Mouse (Mus musculus) midbrain, embryonic 11.5 days (tissue): ENCODE results near the gene Osbp. TPM values are rescaled to one million over a fixed set of nuclear protein-coding genes. Genes with fewer than 3 reads are reported as not detected.

Source experiments
- ATAC-seq: fragments of 200-750 bp; cut with Nextera tagmentation; 2 replicates; pipeline ENCODE4 v1.8.0; 2017; ENCODE audit warnings: moderate TSS enrichment, moderate library complexity; ENCODE audit not compliant: low FRiP score
- DNase-seq: peaks from one replicate; pipeline ENCODE4 v3.0.0; 2015; ENCODE audit warnings: low spot score; ENCODE audit errors: missing footprints
- H3K27ac ChIP-seq: fragments of 300-500 bp; sonication (generic); 2 replicates; pipeline ENCODE4 v1.5.1; 2014; ENCODE audit warnings: low read depth, low read length
- H3K27me3 ChIP-seq: fragments of 300-500 bp; sonication (generic); 2 replicates; pipeline ENCODE4 v1.6.1; 2014; ENCODE audit warnings: mild to moderate bottlenecking, low read length, moderate library complexity, mixed read lengths; ENCODE audit not compliant: control insufficient read depth, insufficient read depth
- H3K36me3 ChIP-seq: fragments of 300-500 bp; sonication (generic); 2 replicates; pipeline ENCODE4 v1.6.1; 2014; ENCODE audit warnings: mild to moderate bottlenecking, low read length, moderate library complexity, mixed read lengths; ENCODE audit not compliant: control insufficient read depth, insufficient read depth
- H3K4me1 ChIP-seq: fragments of 300-500 bp; sonication (generic); 2 replicates; pipeline ENCODE4 v1.6.1; 2014; ENCODE audit warnings: low read length; ENCODE audit not compliant: control insufficient read depth, insufficient read depth
- H3K4me2 ChIP-seq: fragments of 300-500 bp; sonication (generic); 2 replicates; pipeline ENCODE4 v1.6.1; 2014; ENCODE audit warnings: mild to moderate bottlenecking, moderate library complexity
- H3K4me3 ChIP-seq: fragments of 300-500 bp; sonication (generic); 2 replicates; pipeline ENCODE4 v1.5.1; 2014; ENCODE audit warnings: low read depth, low read length
- H3K9ac ChIP-seq: fragments of 300-500 bp; sonication (generic); 2 replicates; pipeline ENCODE4 v1.6.1; 2014; ENCODE audit warnings: low read length
- H3K9me3 ChIP-seq: fragments of 300-500 bp; sonication (generic); 2 replicates; pipeline ENCODE4 v1.6.1; 2016; ENCODE audit warnings: low read length; ENCODE audit not compliant: control insufficient read depth
- WGBS: fragments of 180-500 bp; shearing (Covaris S2); extraction: QIAGEN DNeasy Blood & Tissue Kit; methylation state at CpG from one replicate; pipeline ENCODE4 v1.1.7; 2014; 5-methylcytosine and 5-hydroxymethylcytosine counted together
- polyA plus RNA-seq: library from polyadenylated mRNA; unstranded; fragments of >200 nt; fragmentation: Nextera tagmentation; extraction: Ambion mirVana; gene quantifications from 2 replicates; pipeline ENCODE4 v1.2.1, GENCODE M21; 2014

Osbp gene
- polyA plus RNA-seq, 1 experiment from 2014 or later, result 6.0 TPM

- Histone ChIP-seq H3K27ac (no peak overlapping the region), H3K9ac (no peak overlapping the region), H3K27me3 (no peaks in the 10 kb centered on the region), H3K4me2 (no peak overlapping the region), H3K9me3 (no peaks in the 10 kb centered on the region), H3K4me3 (no peak overlapping the region), H3K36me3 (no peaks in the 10 kb centered on the region), H3K4me1 (no peaks in the 10 kb centered on the region)
- DNase-seq, result peak; percentile 82
- WGBS, result 23% methylated on average over 3 of the region's 3 CpGs
- no peak for ATAC-seq
These were observed 35.9 kb downstream of the Osbp start for GRCm38 (mm10) chr19:12001686-12002085.

DNA sequence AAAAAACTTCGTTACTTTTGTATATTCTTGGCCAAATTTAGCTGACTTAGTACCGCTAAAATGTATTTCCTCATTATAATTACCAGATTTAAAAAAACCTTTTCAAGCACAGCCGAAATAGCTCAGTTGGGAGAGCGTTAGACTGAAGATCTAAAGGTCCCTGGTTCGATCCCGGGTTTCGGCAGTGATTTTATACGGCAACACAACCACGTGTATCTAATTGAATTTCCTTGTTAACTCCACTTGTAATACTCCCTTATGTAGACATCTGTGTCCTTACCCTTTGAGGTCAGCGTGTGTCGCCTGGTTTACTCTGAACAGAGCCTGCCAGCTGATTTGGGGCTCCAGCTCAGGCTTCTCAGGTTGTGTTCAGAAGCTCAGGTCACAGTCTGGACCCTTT is 36.4 kb downstream of the Osbp start:
- Histone ChIP-seq H3K4me2 (peak overlapping the region; percentile 26), H3K9ac (no peak overlapping the region; the same call in 1 of the 2 replicates), H3K36me3 (no peaks in the 10 kb centered on the region), H3K27me3 (peaks cover 3% of the 10 kb centered on the region), H3K9me3 (no peaks in the 10 kb centered on the region), H3K4me3 (peak overlapping the region; percentile 2; the same call in 1 of the 2 replicates), H3K4me1 (no peaks in the 10 kb centered on the region), H3K27ac (no peak overlapping the region)
- ATAC-seq (peak; percentile 43), DNase-seq (peak; percentile 97)
- WGBS, result 3% methylated on average over 11 of the region's 11 CpGs

GRCm38 (mm10) chr19:12002791-12003190 is 37.0 kb downstream of the Osbp start:
- Histone ChIP-seq H3K36me3 (no peaks in the 10 kb centered on the region), H3K4me3 (peak overlapping the region; percentile 10; the same call in 1 of the 2 replicates), H3K4me1 (no peaks in the 10 kb centered on the region), H3K27me3 (peaks cover 4% of the 10 kb centered on the region), H3K27ac (no peak overlapping the region), H3K9me3 (no peaks in the 10 kb centered on the region), H3K9ac (no peak overlapping the region), H3K4me2 (peak overlapping the region; percentile 26)
- no peak for ATAC-seq
- WGBS, result 46% methylated on average over 14 of the region's 14 CpGs
- peak; percentile 79 for DNase-seq

DNA sequence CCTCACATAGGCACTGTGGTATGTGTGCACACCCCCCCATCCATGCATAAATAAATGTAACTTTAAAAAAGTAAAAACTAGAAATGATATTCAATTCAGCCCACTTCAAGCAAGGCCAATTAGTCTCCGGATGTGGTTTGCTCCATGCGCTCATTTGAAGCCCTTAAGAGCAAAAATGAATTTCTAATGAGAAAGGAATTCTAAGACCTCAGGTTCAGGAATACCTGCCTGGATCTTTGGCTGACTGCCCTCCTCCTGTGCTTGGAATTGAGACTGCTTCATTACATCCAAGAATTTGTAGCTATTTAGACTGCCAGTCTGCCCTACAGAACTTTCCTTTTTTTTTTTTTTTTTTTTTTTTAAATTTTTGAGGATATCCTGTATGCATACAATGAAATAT is 37.8 kb downstream of the Osbp start:
- peak; percentile 59 for DNase-seq
- no peaks in the 10 kb centered on the region for H3K4me1 ChIP-seq
- ATAC-seq, result no peak
- WGBS, result 92% methylated on average over 2 of the region's 2 CpGs
- no peak overlapping the region for H3K27ac ChIP-seq
- H3K9ac ChIP-seq, result no peak overlapping the region
- no peak overlapping the region for H3K4me2 ChIP-seq
- H3K36me3 ChIP-seq, result no peaks in the 10 kb centered on the region
- no peaks in the 10 kb centered on the region for H3K9me3 ChIP-seq
- H3K27me3 ChIP-seq, result peaks cover 4% of the 10 kb centered on the region
- H3K4me3 ChIP-seq, result no peak overlapping the region

GRCm38 (mm10) chr19:12004216-12005008 is 38.7 kb downstream of the Osbp start:
- DNase-seq (peak; percentile 82), ATAC-seq (no peak)
- Histone ChIP-seq H3K27me3 (peaks cover 4% of the 10 kb centered on the region), H3K36me3 (no peaks in the 10 kb centered on the region), H3K9me3 (no peaks in the 10 kb centered on the region), H3K4me3 (peak overlapping the region; percentile 59; the same call in 1 of the 2 replicates), H3K9ac (0 out of 2 replicates have a peak overlapping the region, but pooled peaks have one; percentile 55), H3K4me2 (peak overlapping the region; percentile 55), H3K4me1 (no peaks in the 10 kb centered on the region), H3K27ac (no peak overlapping the region)
- WGBS, result 67% methylated on average over 9 of the region's 9 CpGs

DNA sequence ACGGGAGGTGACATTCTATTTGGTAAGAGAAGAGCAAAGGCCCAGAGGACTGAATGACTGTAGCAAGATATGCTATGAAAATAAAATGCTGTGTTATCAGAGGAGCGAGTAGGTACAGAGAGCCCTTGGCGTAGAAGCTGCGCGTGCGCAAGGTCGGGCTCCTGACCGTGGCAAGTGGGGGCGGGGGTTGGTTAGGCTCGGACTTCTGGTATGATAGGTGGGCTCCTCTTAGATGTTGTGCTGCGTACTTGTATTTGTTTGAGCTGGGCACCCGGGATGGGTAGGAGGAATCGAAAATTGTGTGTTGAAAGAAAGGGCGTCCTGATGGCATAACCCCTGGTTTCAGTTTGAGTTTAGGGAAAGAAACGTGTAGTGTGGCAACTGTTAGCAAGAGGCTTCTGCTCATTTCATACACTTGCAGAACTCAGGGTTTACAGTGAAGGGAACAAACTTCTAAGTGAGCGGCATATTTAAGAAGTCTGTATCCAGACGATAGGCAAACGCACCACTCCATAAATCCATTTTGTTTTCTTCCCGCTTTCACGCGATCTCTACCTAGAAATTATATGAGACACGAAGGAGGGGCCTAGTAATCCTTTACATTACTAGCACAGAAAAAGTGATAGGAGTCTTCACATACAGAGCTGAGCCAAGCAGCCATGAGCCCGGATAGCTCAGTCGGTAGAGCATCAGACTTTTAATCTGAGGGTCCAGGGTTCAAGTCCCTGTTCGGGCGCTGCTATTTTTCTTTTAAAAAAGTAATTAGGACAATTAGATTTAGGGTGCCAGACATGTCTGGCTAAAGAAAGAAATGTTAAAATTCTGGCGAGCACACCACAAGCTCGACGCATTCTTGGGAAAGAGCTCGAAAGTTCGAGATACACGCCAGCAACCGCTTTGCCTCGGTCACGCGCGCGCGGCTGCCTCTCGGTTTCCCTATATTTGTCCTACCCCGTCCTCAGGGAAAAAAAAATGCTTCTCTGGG is 39.9 kb downstream of the Osbp start:
- ATAC-seq (peak; percentile 73), DNase-seq (peak; percentile 100)
- under 1% methylated on average over 41 of the region's 41 CpGs for WGBS
- Histone ChIP-seq H3K4me2 (peak overlapping the region; percentile 55), H3K4me1 (no peaks in the 10 kb centered on the region), H3K9ac (peak overlapping the region; percentile 55), H3K36me3 (no peaks in the 10 kb centered on the region), H3K27ac (no peak overlapping the region; the same call in 1 of the 2 replicates), H3K9me3 (no peaks in the 10 kb centered on the region), H3K4me3 (peak overlapping the region; percentile 59), H3K27me3 (peaks cover 4% of the 10 kb centered on the region)

GRCm38 (mm10) chr19:12006361-12006947 is 40.7 kb downstream of the Osbp start:
- 1% methylated on average over 17 of the region's 17 CpGs for WGBS
- peak overlapping the region; percentile 59 for H3K4me3 ChIP-seq
- no peak overlapping the region for H3K27ac ChIP-seq
- H3K36me3 ChIP-seq, result no peaks in the 10 kb centered on the region
- DNase-seq (no peak), ATAC-seq (no peak)
- H3K4me2 ChIP-seq, result peak overlapping the region; percentile 55
- H3K27me3 ChIP-seq, result peaks cover 4% of the 10 kb centered on the region
- no peaks in the 10 kb centered on the region for H3K4me1 ChIP-seq
- H3K9me3 ChIP-seq, result no peaks in the 10 kb centered on the region
- H3K9ac ChIP-seq, result peak overlapping the region; percentile 43

DNA sequence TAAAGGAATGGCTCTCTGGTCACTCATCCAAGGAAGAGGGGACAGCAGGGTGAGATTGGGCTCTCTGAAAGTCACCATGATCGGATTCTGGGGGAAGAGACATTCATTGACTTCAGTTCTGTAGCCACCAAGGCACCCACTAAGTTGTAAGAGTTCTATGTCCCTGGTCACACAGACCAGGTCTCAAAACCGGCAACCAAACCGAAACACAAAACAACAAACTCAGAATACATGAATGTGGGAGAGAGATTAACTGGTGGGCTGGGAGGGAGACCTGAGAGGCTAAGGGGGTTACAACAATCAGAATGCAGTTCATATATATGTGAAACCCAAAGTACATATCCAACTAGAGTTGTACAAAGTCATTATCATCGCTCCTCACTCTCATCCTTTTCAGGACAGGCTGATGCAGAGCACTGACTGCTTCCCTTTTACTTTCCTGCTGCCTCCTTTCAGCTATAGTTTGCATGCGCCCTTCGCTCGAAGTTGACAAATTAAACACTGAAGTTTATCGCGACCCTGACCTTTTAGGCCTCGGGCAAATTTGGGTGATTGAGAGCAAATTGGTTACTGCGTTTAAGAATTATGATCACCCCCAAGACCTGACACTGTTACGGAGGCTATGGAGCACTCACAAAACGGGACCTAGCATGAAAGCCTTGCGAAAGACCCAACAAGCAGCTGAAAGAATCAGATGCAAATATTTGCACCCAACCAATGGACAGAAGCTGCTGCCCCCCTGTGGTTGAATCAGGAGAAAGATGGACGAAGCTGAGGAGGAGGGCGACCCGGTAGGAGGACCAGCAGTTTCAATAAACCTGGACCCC is 41.6 kb downstream of the Osbp start:
- Histone ChIP-seq H3K9ac (no peak overlapping the region), H3K27me3 (peaks cover 4% of the 10 kb centered on the region), H3K9me3 (no peaks in the 10 kb centered on the region), H3K4me1 (no peaks in the 10 kb centered on the region), H3K27ac (no peak overlapping the region), H3K36me3 (no peaks in the 10 kb centered on the region), H3K4me2 (peak overlapping the region; percentile 55), H3K4me3 (peak overlapping the region; percentile 59)
- ATAC-seq, result no peak
- 8% methylated on average over 17 of the region's 17 CpGs for WGBS
- peak; percentile 94 for DNase-seq
